Mouse (Mus musculus) ZHBTc4 (cell line): ENCODE measurements at regions not wholly inside any gene's neighbourhood (a gene's known extent, or its start where the extent isn't known, plus 50 kb on each side); places are given as distances from the start of the nearest gene placed in this dataset.
"Not testable (repeated sequence)": the region's sequence is repeated elsewhere in the genome, so short reads cannot be mapped to it uniquely, and the experiment has no call there.

Experiments used
- DNase-seq: peaks from one replicate; pipeline ENCODE4 v3.0.0-alpha.2; 2011; ENCODE audit warnings: low read depth, low spot score

GRCm38 (mm10) chr6:81817050-81817827, 106.2 kb upstream of the Gcfc2 start:
- DNase-seq, result peak; percentile 72

- no peak for DNase-seq
Measured at GRCm38 (mm10) chr6:81818573-81818972, 104.9 kb upstream of the Gcfc2 start.

- DNase-seq, result no peak
Measured at GRCm38 (mm10) chr6:81820078-81820477, 103.4 kb upstream of the Gcfc2 start.

GRCm38 (mm10) chr6:81839474-81840153, 83.9 kb upstream of the Gcfc2 start:
- peak; percentile 23 for DNase-seq

GRCm38 (mm10) chr6:81868207-81868606, 55.3 kb upstream of the Gcfc2 start:
- not testable (repeated sequence) for DNase-seq
